Mouse (Mus musculus) limb, embryonic 10.5 days (tissue): ENCODE measurements around the gene Bcat2. TPM values are rescaled to one million over a fixed set of nuclear protein-coding genes. Genes with fewer than 3 reads are reported as not detected.
A peak's percentile ranks its signal among the peaks of the same experiment; 100 is the strongest.

ENCODE experiments used
- DNase-seq: peaks from one replicate; pipeline ENCODE4 v3.0.0-alpha.2; 2017; ENCODE audit warnings: low spot score
- H3K27ac ChIP-seq: fragments of 300-500 bp; sonication (generic); 2 replicates; pipeline ENCODE4 v1.5.1; 2016; ENCODE audit warnings: mild to moderate bottlenecking
- H3K27me3 ChIP-seq: fragments of 300-500 bp; sonication (generic); 2 replicates; pipeline ENCODE4 v1.6.1; 2016; ENCODE audit warnings: low read depth, mild to moderate bottlenecking; ENCODE audit not compliant: poor library complexity, severe bottlenecking
- H3K36me3 ChIP-seq: fragments of 300-500 bp; sonication (generic); 2 replicates; pipeline ENCODE4 v1.6.1; 2016; ENCODE audit warnings: mild to moderate bottlenecking, moderate library complexity
- H3K4me1 ChIP-seq: fragments of 300-500 bp; sonication (generic); 2 replicates; pipeline ENCODE4 v1.6.1; 2016
- H3K4me3 ChIP-seq: fragments of 300-500 bp; sonication (generic); 2 replicates; pipeline ENCODE4 v1.5.1; 2016; ENCODE audit warnings: mild to moderate bottlenecking, moderate library complexity
- H3K9me3 ChIP-seq: fragments of 300-500 bp; sonication (generic); replicated peaks from 2 replicates; pipeline ENCODE4 v1.6.1; 2016; ENCODE audit warnings: mild to moderate bottlenecking
- WGBS: fragments of 180-500 bp; shearing (Covaris S2); methylation state at CpG from one replicate; pipeline ENCODE4 v1.1.7; 2016; 5-methylcytosine and 5-hydroxymethylcytosine counted together
- polyA plus RNA-seq: library from polyadenylated mRNA; unstranded; fragments of >200 nt; fragmentation: Nextera tagmentation; extraction: Ambion mirVana; gene quantifications from 2 replicates; pipeline ENCODE4 v1.2.1, GENCODE M21; 2016

Gene Bcat2
- polyA plus RNA-seq, 1 experiment from 2014 or later, result 68.0 TPM

DNA sequence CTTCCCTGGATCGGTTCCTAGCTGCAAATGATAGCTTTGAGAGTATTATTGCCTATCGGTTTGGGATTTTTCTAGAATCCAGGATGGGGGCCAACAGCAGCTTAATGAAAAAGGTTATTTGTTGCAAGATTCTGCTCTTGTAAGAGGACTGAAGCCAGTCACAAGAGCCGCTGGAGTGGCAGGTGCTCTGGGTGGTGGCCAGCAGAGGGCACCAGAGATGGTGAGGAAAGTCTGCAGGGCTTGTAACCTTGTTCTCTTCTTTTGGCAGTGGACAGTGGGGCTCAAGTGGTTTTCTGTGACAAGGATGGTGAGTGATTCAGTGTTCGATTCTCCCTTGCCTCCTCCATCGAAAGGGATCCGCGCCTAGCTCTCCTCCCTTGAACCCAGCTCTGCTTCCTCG lies 14.2 kb upstream of the Bcat2 start:
- H3K4me3 ChIP-seq, result no peak overlapping the region
- no peaks in the 10 kb centered on the region for H3K9me3 ChIP-seq
- peaks cover 23% of the 10 kb centered on the region for H3K4me1 ChIP-seq
- H3K36me3 ChIP-seq, result no peaks in the 10 kb centered on the region
- H3K27me3 ChIP-seq, result no peaks in the 10 kb centered on the region
- WGBS, result 41% methylated on average over 8 of the region's 8 CpGs
- no peak overlapping the region for H3K27ac ChIP-seq
- DNase-seq, result peak; percentile 89

GRCm38 (mm10) chr7:45558907-45559306 lies 11.0 kb upstream of the Bcat2 start:
- no peak for DNase-seq
- Histone ChIP-seq H3K9me3 (no peaks in the 10 kb centered on the region), H3K4me1 (peaks cover 29% of the 10 kb centered on the region), H3K27me3 (no peaks in the 10 kb centered on the region), H3K36me3 (no peaks in the 10 kb centered on the region), H3K4me3 (no peak overlapping the region), H3K27ac (no peak overlapping the region)
- 71% methylated on average over 6 of the region's 6 CpGs for WGBS

- Histone ChIP-seq H3K27ac (no peak overlapping the region), H3K36me3 (no peaks in the 10 kb centered on the region)
- WGBS, result 89% methylated on average over 7 of the region's 7 CpGs
Measured at GRCm38 (mm10) chr7:45560241-45560640, 9.7 kb upstream of the Bcat2 start.

DNA sequence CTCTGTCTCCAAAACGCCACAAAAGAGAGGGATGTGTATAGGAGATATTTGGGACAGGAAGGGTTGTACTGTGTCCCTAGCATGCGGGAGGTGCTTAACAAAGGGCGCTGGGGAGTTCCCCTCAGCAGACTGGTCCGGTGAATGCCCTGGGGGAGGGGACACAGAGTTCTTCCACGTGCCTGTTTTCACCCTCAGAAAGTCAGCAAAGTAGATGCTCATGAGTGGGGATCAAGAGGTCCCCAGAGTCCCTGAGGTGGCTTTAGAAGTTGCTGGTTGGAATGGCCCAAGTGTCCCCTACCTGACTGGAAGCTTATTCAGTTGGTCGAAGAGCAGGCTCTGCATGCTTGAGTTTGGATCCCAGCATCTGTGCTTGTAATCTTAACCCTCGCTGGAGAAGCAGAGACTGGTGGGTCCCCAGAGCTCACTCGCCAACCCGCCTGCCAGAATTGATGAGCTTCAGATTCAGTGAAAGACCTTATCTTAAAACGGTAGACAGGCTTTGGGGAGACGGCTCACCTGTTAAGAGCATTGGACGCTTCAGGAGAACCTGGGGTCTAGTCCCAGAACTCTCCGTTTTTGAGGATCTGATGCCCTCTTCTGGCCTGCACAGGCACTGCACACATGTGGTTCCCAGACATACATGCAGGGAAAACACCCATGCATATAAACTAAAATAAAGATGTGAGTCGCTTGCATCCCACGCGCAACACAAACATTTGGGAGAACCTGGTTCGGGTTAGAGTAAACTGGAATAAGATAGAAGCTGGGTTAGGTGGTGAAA lies 8.9 kb upstream of the Bcat2 start:
- DNase-seq, result peak; percentile 83
- Histone ChIP-seq H3K27ac (no peak overlapping the region), H3K9me3 (no peaks in the 10 kb centered on the region), H3K4me3 (no peak overlapping the region), H3K36me3 (no peaks in the 10 kb centered on the region), H3K4me1 (peaks cover 23% of the 10 kb centered on the region), H3K27me3 (no peaks in the 10 kb centered on the region)
- 34% methylated on average over 17 of the region's 17 CpGs for WGBS

More at GRCm38 (mm10) chr7:45560241-45560640, 9.7 kb upstream of the Bcat2 start:
- H3K27me3 ChIP-seq, result no peaks in the 10 kb centered on the region
- no peak overlapping the region for H3K4me3 ChIP-seq
- H3K4me1 ChIP-seq, result peaks cover 25% of the 10 kb centered on the region
- DNase-seq, result no peak
- no peaks in the 10 kb centered on the region for H3K9me3 ChIP-seq

DNA sequence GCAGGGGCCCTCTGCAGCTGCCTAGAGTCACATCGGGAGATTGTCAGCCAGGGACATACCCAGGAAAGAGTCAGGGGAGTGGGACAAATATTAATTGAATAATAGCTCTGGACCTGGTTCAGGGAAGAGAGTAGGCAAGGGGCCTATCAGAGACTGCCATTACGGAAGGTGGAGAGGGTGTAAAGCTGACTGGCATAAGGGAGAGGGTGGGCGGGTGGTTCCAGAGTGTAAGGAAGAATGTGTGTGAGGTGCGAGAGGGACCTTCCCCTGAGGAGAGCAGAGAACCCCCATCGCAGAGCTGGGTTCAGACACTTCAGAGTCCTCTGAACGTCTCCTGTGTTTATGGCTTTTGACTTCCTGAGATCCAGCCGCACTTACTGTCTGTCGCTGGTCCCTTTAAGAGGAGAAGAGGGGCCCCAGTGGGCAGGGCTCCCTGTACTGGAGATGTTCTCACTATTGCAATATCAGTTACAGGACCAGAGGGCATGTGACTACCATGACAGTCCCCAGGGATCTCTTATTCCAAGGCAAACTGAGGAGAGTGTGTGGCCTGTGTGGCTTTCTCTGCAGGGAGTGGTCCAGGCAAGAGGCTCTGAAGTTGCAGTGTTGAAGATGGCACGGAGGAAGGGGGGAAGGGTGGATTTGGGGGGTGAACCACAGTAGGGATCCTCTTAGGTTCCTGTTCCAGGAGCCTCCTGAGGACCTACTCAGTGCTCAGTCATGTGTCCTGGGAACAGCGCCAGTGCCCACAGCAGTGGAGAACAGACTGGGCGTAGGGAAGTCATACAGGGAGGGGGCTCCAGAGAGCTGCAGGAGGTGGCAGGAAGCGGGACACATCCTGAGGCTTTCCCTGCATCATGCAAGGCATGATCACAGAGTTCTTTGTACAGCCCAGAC lies 8.1 kb upstream of the Bcat2 start:
- DNase-seq, result no peak
- WGBS, result 52% methylated on average over 12 of the region's 12 CpGs
- Histone ChIP-seq H3K27me3 (no peaks in the 10 kb centered on the region), H3K4me1 (peaks cover 25% of the 10 kb centered on the region), H3K4me3 (no peak overlapping the region), H3K36me3 (no peaks in the 10 kb centered on the region), H3K9me3 (no peaks in the 10 kb centered on the region), H3K27ac (0 out of 2 replicates have a peak overlapping the region, but pooled peaks have one; percentile 16)

DNA sequence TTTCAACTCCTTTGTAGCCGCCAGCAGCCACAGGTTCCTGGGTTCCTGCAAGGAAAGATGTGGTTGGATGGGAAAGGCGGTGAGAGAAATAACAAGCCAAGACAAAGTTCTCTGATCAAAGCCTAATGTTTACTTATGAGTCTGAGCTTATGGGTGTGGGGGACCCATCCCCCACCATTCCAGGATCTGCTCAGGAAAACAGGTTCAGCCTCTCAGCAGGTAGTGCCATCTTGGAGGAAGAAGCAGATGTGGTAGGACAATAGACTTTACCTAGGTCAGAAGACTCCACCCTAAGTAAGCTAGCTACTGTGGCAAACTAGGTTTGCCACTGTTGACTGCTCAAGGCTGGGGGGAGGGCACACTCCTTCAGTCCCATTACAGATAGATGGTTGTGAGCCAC lies 5.1 kb upstream of the Bcat2 start:
- no peak for DNase-seq
- no peak overlapping the region for H3K4me3 ChIP-seq
- 84% methylated on average over 2 of the region's 2 CpGs for WGBS
- H3K4me1 ChIP-seq, result peaks cover 39% of the 10 kb centered on the region
- H3K9me3 ChIP-seq, result no peaks in the 10 kb centered on the region
- H3K27me3 ChIP-seq, result no peaks in the 10 kb centered on the region
- H3K27ac ChIP-seq, result no peak overlapping the region
- no peaks in the 10 kb centered on the region for H3K36me3 ChIP-seq

DNA sequence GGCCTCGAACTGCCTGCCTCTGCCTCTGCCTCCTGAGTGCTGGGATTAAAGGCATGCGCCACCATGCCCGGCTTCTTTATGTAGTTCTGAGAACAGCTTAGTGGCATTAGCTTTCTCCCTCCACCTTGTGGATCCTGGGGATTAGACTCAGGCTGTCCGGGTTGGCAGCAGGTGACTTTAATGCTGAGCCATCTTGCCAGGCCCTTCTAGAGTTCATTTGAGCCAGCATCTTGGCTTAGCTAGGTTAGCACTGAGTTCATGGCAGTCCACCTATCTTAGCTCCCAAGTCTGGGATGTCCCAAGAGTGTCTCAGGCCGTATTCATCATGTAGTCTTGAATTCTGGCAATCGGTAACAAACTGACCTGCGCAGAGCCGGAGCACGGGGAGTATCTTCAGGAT lies 4.5 kb upstream of the Bcat2 start:
- WGBS, result 94% methylated on average over 9 of the region's 9 CpGs
- no peak overlapping the region for H3K27ac ChIP-seq

DNA sequence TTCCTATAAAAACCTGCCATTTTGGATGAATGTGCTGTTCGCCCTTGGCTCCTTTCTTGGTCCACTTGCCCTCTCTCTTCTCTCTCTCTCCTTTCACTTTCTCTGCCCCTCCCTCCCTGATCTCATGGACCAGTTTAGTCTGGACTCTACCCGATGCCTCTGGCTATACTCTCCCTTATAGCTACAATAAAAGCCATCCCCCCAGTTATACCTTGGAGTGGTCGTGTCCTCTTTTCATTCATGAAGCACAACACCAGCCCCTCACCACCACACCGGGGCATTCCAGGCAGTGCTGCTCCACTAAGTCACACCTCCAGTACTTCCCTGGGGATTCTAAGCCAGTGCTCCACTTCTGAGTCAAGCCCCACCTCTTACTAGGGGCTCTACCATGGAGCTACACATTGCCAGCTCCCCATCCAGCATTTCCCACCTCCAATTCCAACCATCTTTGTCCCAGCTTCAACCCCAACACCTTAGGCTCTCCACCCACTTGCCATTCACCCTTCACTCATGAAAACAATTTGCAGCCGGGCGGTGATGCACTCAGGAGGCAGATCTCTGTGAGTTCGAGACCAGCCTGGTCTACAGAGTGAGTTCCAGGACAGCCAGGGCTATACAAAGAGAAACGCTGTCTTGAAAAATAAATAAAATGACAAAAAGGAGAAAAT lies 2.7 kb upstream of the Bcat2 start:
- DNase-seq, result no peak
- Histone ChIP-seq H3K27me3 (no peaks in the 10 kb centered on the region), H3K4me1 (peaks cover 48% of the 10 kb centered on the region), H3K9me3 (no peaks in the 10 kb centered on the region), H3K4me3 (peak overlapping the region; percentile 55), H3K36me3 (no peaks in the 10 kb centered on the region), H3K27ac (peak overlapping the region; percentile 89)
- WGBS, result 70% methylated on average over 8 of the region's 8 CpGs

More for the DNA sequence above, 4.5 kb upstream of the Bcat2 start:
- no peak overlapping the region for H3K4me3 ChIP-seq
- no peaks in the 10 kb centered on the region for H3K27me3 ChIP-seq
- H3K4me1 ChIP-seq, result peaks cover 45% of the 10 kb centered on the region
- H3K9me3 ChIP-seq, result no peaks in the 10 kb centered on the region
- H3K36me3 ChIP-seq, result no peaks in the 10 kb centered on the region
- DNase-seq, result no peak

GRCm38 (mm10) chr7:45567780-45568516 lies 2.0 kb upstream of the Bcat2 start:
- 2% methylated on average over 24 of the region's 24 CpGs for whole genome bisulfite sequencing
- Histone ChIP-seq H3K9me3 (no peaks in the 10 kb centered on the region), H3K4me3 (peak overlapping the region; percentile 55), H3K27ac (peak overlapping the region; percentile 89), H3K36me3 (no peaks in the 10 kb centered on the region), H3K4me1 (peaks cover 48% of the 10 kb centered on the region), H3K27me3 (no peaks in the 10 kb centered on the region)
- DNase-seq, result peak; percentile 94

DNA sequence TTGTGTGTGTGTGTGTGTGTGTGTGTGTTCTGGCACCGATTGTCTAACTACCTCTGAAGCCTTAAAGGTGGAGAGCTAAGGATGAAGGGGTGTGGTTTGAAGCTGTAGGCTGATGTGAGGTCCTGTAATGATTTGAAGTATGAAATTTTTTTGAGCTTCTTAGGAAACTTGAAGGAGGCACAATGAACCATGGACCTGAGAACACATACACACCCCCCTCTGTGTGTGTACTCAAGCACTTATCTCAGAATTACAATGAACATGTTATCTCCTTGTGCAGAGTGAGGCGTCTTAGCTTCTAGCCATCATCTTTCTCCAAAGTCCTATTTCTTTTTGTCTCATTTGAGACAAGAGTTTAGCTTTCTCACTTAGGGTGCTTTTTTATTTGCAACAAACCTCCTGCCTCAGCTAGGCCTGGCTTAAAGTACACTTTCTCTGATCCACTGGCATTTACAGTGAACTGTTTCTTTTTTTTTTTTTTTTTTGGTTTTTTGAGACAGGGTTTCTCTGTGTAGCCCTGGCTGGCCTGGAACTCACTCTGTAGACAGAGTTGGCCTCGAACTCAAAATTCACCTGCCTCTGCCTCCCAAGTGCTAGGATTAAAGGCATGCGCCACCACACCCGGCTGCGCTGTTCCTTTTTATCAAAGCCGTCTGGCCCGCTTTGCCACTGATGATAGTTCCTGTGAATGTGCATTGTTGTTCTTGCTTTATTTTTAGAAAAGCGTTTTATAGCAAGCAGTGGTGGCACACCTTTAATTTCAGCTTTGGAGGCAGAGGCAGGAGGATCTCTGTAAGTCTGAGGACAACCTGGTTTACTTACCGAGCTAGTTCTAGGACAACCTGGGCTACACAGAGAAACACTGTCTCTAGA lies 1.1 kb upstream of the Bcat2 start:
- peaks cover 48% of the 10 kb centered on the region for H3K4me1 ChIP-seq
- peak overlapping the region; percentile 95 for H3K27ac ChIP-seq
- WGBS, result 81% methylated on average over 10 of the region's 10 CpGs
- no peak for DNase-seq
- no peaks in the 10 kb centered on the region for H3K27me3 ChIP-seq
- H3K4me3 ChIP-seq, result peak overlapping the region; percentile 55
- H3K36me3 ChIP-seq, result no peaks in the 10 kb centered on the region
- H3K9me3 ChIP-seq, result no peaks in the 10 kb centered on the region

DNA sequence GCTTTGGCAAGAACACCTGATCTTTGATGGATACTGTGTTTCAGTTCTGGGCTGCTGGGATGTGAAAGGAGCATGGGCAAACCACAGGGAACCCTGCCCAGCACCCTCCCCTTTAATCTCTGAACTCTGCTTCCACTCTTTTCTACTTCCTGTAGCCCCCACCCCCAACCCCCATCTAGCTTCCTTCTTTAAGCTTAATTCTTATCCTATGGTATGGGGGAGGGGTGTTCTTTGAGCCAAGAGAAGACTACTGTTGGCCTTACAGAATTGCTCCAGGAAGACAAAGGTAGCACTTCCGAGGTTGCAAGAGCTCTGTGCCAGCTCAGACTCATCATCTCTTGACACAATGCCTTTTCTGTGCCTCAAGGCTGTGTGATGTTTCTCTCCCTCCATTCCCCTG lies 2.0 kb downstream of the Bcat2 start:
- Histone ChIP-seq H3K27me3 (no peaks in the 10 kb centered on the region), H3K4me1 (peaks cover 43% of the 10 kb centered on the region), H3K4me3 (no peak overlapping the region), H3K9me3 (no peaks in the 10 kb centered on the region), H3K36me3 (peaks cover 21% of the 10 kb centered on the region), H3K27ac (no peak overlapping the region; the same call in 1 of the 2 replicates)
- WGBS, result 79% methylated on average over 1 of the region's 1 CpGs
- no peak for DNase-seq
